Mouse (Mus musculus): ENCODE data around the gene Pgp.
"Not testable (repeated sequence)": the region's sequence is repeated elsewhere in the genome, so short reads cannot be mapped to it uniquely, and the experiment has no call there.

DNA sequence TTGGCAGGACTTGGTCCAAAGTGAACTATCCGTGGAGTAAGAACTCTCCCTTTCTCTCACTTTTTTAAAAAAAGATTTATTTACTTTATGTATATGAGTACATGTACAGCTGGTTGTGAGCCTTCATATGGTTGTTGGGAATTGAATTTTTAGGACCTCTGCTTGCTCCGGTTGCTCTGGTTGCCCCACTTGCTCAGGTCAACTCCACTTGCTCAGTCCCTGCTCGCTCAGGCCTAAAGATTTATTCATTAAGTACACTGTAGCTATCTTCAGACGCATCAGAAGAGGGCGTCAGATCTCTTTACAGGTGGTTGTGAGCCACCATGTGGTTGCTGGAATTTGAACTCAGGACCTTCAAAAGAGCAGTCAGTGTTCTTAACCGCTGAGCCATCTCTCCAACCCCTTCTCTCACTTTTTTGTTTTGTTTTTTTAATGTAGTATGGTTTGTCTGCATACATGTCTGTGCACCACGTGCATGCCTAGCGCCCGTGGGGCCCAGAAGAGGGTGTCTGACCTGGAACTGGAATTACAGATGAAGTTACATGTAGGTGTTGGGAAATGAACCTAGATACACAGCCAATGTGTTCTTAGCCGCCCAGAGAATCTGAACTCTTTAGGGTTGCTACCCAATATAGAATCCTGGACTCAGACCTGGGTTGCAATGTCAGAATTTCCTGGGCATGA lies 14.5 kb upstream of the Pgp start:
- TF ChIP-seq CTCF (IDR thresholded peaks at IDR 0.05; ENCODE audit: control insufficient read depth, insufficient read depth, insufficient replicate concordance, low read depth, low read length); POLR2A (IDR thresholded peaks at IDR 0.05; ENCODE audit: control insufficient read depth, low read depth, low read length): not testable (repeated sequence)
